Mouse (Mus musculus): Measurements from ENCODE around the gene Ttc7b. TPM values are rescaled to one million over a fixed set of nuclear protein-coding genes. Genes with fewer than 3 reads are reported as not detected.

The Ttc7b gene
- total and polyA plus RNA-seq, 3 experiments: 11.7 to 23.7 TPM; not detected in 1

- Histone ChIP-seq H3K9ac (ENCODE audit: control insufficient read depth, low read depth, low read length, poor library complexity, severe bottlenecking) (no peak overlapping the region), H3K36me3 (ENCODE audit: control insufficient read depth in 1 of 2, insufficient read depth in 2 of 2, low read length in 2 of 2) (no peaks in the 10 kb centered on the region), H3K27ac (ENCODE audit: control insufficient read depth, low read depth, low read length) (no peak overlapping the region), H3K4me1 (ENCODE audit: control insufficient read depth in 1 of 2, insufficient read depth in 2 of 2, low read length in 2 of 2) (no peaks in the 10 kb centered on the region), H3K9me3 (replicated peaks; ENCODE audit: insufficient read depth, low read length) (no peaks in the 10 kb centered on the region), H3K27me3 (ENCODE audit: control insufficient read depth in 1 of 2, insufficient read depth in 2 of 2, low read length in 2 of 2) (no peaks in the 10 kb centered on the region), H3K4me3 (ENCODE audit: control insufficient read depth in 1 of 2, insufficient read depth in 1 of 2, low read depth in 2 of 2, low read length in 2 of 2) (no peak overlapping the region), H3K79me2 (ENCODE audit: control insufficient read depth, insufficient read depth, low read length, poor library complexity) (no peaks in the 10 kb centered on the region)
- TF ChIP-seq POLR2A (IDR thresholded peaks at IDR 0.05; ENCODE audit: control insufficient read depth in 1 of 2, insufficient read depth in 1 of 2, low read depth in 1 of 2, low read length in 2 of 2, poor library complexity in 1 of 2) (no peak), MAZ (IDR thresholded peaks at IDR 0.05; ENCODE audit: low read depth, low read length) (no peak)
- DNase-seq (ENCODE audit: low read depth, low spot score): no peak
Measured at GRCm38 (mm10) chr12:100325618-100326017, 195.0 kb downstream of the Ttc7b start.

- no peak overlapping the region for H3K4me3 ChIP-seq (ENCODE audit: control insufficient read depth in 1 of 2, insufficient read depth in 1 of 2, low read depth in 2 of 2, low read length in 2 of 2)
- no peak overlapping the region for H3K9ac ChIP-seq (ENCODE audit: control insufficient read depth, low read depth, low read length, poor library complexity, severe bottlenecking)
- no peaks in the 10 kb centered on the region for H3K4me1 ChIP-seq (ENCODE audit: control insufficient read depth in 1 of 2, insufficient read depth in 2 of 2, low read length in 2 of 2)
Measured at GRCm38 (mm10) chr12:100325212-100325611, 195.4 kb downstream of the Ttc7b start.

GRCm38 (mm10) chr12:100323641-100324040 lies 197.0 kb downstream of the Ttc7b start:
- Histone ChIP-seq H3K36me3 (ENCODE audit: control insufficient read depth in 1 of 2, insufficient read depth in 2 of 2, low read length in 2 of 2) (no peaks in the 10 kb centered on the region; a peak in 1 of 4 replicates), H3K27me3 (ENCODE audit: control insufficient read depth in 1 of 2, insufficient read depth in 2 of 2, low read length in 2 of 2) (no peaks in the 10 kb centered on the region), H3K9me3 (replicated peaks; ENCODE audit: insufficient read depth, low read length) (no peaks in the 10 kb centered on the region), H3K4me3 (ENCODE audit: control insufficient read depth in 1 of 2, insufficient read depth in 1 of 2, low read depth in 2 of 2, low read length in 2 of 2) (no peak overlapping the region), H3K79me2 (ENCODE audit: control insufficient read depth, insufficient read depth, low read length, poor library complexity) (no peaks in the 10 kb centered on the region), H3K9ac (ENCODE audit: control insufficient read depth, low read depth, low read length, poor library complexity, severe bottlenecking) (no peak overlapping the region), H3K27ac (ENCODE audit: control insufficient read depth, low read depth, low read length) (no peak overlapping the region), H3K4me1 (ENCODE audit: control insufficient read depth in 1 of 2, insufficient read depth in 2 of 2, low read length in 2 of 2) (no peaks in the 10 kb centered on the region)
- no peak for DNase-seq (ENCODE audit: low read depth, low spot score)
- TF ChIP-seq NELFE (IDR thresholded peaks at IDR 0.05; ENCODE audit: low read depth, low read length): no peak
- TF ChIP-seq BHLHE40 (IDR thresholded peaks at IDR 0.05; ENCODE audit: borderline replicate concordance, low read depth, low read length): no peak
- no peak for TF ChIP-seq CHD2 (IDR thresholded peaks at IDR 0.05; ENCODE audit: low read length)
- no peak for TF ChIP-seq TAL1 (IDR thresholded peaks at IDR 0.05; ENCODE audit: low read length)
- no peak for TF ChIP-seq KAT2A (conservative IDR thresholded peaks at IDR 0.05; ENCODE audit: low read depth, low read length)
- no peak for TF ChIP-seq MAX (IDR thresholded peaks at IDR 0.05; ENCODE audit: low read length)
- no peak for TF ChIP-seq TCF12 (IDR thresholded peaks at IDR 0.05; ENCODE audit: low read depth, low read length)
- no peak for TF ChIP-seq JUND (IDR thresholded peaks at IDR 0.05; ENCODE audit: low read depth, low read length)
- TF ChIP-seq ZKSCAN1 (IDR thresholded peaks at IDR 0.05; ENCODE audit: low read depth, low read length): no peak

More at GRCm38 (mm10) chr12:100325212-100325611, 195.4 kb downstream of the Ttc7b start:
- no peak for DNase-seq (ENCODE audit: low read depth, low spot score)
- no peaks in the 10 kb centered on the region for H3K9me3 ChIP-seq (replicated peaks; ENCODE audit: insufficient read depth, low read length)
- H3K27me3 ChIP-seq (ENCODE audit: control insufficient read depth in 1 of 2, insufficient read depth in 2 of 2, low read length in 2 of 2): no peaks in the 10 kb centered on the region
- no peak overlapping the region for H3K27ac ChIP-seq (ENCODE audit: control insufficient read depth, low read depth, low read length)
- no peaks in the 10 kb centered on the region for H3K79me2 ChIP-seq (ENCODE audit: control insufficient read depth, insufficient read depth, low read length, poor library complexity)
- H3K36me3 ChIP-seq (ENCODE audit: control insufficient read depth in 1 of 2, insufficient read depth in 2 of 2, low read length in 2 of 2): no peaks in the 10 kb centered on the region
- no peak for TF ChIP-seq RCOR1 (IDR thresholded peaks at IDR 0.05; ENCODE audit: low read depth, low read length)
- TF ChIP-seq HCFC1 (IDR thresholded peaks at IDR 0.05; ENCODE audit: low read depth, low read length): no peak
- no peak for TF ChIP-seq MAFK (IDR thresholded peaks at IDR 0.05; ENCODE audit: borderline replicate concordance, low read depth, low read length)
- no peak for TF ChIP-seq GABPA (IDR thresholded peaks at IDR 0.05; ENCODE audit: low read depth, low read length)
- no peak for TF ChIP-seq NELFE (IDR thresholded peaks at IDR 0.05; ENCODE audit: low read depth, low read length)
- TF ChIP-seq JUND (IDR thresholded peaks at IDR 0.05; ENCODE audit: low read depth, low read length): no peak
- TF ChIP-seq CHD2 (IDR thresholded peaks at IDR 0.05; ENCODE audit: low read length): no peak
- TF ChIP-seq ELF1 (IDR thresholded peaks at IDR 0.05; ENCODE audit: low read depth, low read length): no peak
- TF ChIP-seq TCF12 (IDR thresholded peaks at IDR 0.05; ENCODE audit: low read depth, low read length): no peak
- no peak for TF ChIP-seq UBTF (IDR thresholded peaks at IDR 0.05; ENCODE audit: borderline replicate concordance, insufficient read depth, low read depth, low read length)
- no peak for TF ChIP-seq SMC3 (IDR thresholded peaks at IDR 0.05; ENCODE audit: low read depth, low read length)
- no peak for TF ChIP-seq USF2 (IDR thresholded peaks at IDR 0.05; ENCODE audit: borderline replicate concordance in 1 of 2, insufficient read depth in 1 of 2, low read depth in 1 of 2, low read length in 2 of 2)
- TF ChIP-seq BHLHE40 (IDR thresholded peaks at IDR 0.05; ENCODE audit: borderline replicate concordance, low read depth, low read length): no peak
- TF ChIP-seq KAT2A (conservative IDR thresholded peaks at IDR 0.05; ENCODE audit: low read depth, low read length): no peak
